Mouse (Mus musculus): ENCODE data around the gene Pigq. TPM values are rescaled to one million over a fixed set of nuclear protein-coding genes. Genes with fewer than 3 reads are reported as not detected.

Pigq gene
- polyA plus RNA-seq, 1 experiment from 2014 or later: 69.8 TPM

DNA sequence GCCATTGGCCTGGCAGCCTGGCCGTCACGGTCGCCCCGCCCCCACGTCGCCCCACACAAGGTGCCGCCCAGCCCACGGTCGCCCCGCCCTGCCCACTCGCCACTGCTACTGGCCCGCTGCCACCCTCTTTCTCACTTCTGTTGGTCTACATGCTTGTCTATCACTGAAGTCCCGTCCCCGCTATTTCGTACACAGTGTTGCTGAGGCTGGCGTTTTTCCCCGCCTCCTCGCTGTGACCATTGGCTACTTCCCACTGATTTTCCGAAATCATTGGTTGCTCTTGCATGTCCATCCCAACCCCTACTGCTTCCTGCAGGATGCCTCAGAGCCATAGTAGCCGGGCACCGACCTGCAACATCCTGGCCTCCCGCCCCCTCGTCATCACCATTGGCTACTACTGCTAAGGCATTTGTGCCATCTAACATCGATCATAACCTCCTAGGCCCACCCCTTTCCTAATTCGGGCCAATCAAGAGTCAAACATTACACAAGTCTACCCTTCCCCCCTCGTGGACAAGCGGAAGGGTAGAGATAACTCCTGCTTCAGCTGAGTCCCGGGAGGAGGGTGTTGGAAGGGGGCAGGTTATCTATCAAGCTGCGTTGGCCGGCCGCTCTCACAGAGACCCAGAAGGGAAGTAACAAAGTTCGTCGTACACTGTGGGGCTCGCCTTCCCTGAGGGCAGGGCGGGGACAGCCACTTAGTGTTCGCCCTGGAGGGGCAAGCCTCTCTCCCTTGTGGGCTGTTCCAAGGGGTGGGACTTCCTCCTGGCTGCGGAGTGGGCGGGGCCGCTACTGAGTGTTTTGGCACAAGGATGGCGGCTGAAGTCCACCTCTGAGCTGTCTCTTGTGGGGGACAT is 24.7 kb downstream of the Pigq start:
- peaks cover 28% of the 10 kb centered on the region for H3K4me1 ChIP-seq (replicated peaks)
- peak overlapping the region; percentile 95 for H3K9ac ChIP-seq
- H3K36me3 ChIP-seq: peaks cover 15% of the 10 kb centered on the region
- H3K4me3 ChIP-seq: peak overlapping the region; percentile 83
- peak overlapping the region; percentile 96 for H3K27ac ChIP-seq (ENCODE audit: poor library complexity, severe bottlenecking)
- peak overlapping the region; percentile 78 for H3K4me2 ChIP-seq
- no peaks in the 10 kb centered on the region for H3K27me3 ChIP-seq (replicated peaks)
- peak; percentile 96 for ATAC-seq (ENCODE audit: insufficient number of reproducible peaks, low FRiP score)
- no peaks in the 10 kb centered on the region for H3K9me3 ChIP-seq (replicated peaks)
- WGBS: under 1% methylated on average over 40 of the region's 40 CpGs

DNA sequence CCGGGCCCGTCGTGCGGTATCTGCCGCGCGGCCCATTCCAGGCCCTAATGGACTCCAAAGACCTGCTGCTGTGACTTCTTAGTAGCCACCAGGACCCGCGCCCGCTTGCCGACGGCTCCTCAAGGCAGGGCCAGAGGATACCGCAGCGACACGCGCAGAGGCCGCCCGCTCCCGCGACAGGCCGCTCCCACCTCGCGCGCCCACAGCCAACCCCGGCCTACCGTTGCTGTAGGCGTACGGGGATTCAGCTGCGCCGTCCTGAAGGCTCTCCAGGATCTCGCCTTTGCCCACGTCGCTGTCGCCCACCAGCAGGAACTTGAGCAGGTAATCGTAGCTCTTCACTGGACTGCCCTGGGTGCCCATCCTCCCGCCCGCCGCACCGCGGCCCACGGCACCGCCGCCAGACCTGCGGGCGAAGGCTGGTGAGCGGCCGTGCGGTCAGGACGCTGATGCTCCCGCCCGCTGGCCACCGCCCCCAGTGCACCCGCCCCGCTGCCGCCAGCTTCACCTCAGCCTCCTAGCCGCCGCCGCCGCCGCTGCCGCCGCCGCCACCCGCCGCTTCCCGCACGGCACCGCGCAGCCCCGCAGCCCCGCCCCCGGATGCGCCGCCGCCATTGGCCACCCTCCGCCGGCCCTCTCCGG is 25.5 kb downstream of the Pigq start, which contains the start of gene Rab40c:
Gene Rab40c (minus strand): TSS at position 584 of the 642 bp plus-strand sequence.
- H3K9ac ChIP-seq: peak within 1 kb of the TSS; percentile 95
- H3K4me1 ChIP-seq (replicated peaks): peaks cover 36% of the 10 kb centered on the region
- peak within 1 kb of the TSS; percentile 94 for H3K4me2 ChIP-seq
- H3K27me3 ChIP-seq (replicated peaks): no peaks in the 10 kb centered on the region
- peak within 1 kb of the TSS; percentile 96 for H3K27ac ChIP-seq (ENCODE audit: poor library complexity, severe bottlenecking)
- H3K4me3 ChIP-seq: peak within 1 kb of the TSS; percentile 83
- H3K9me3 ChIP-seq (replicated peaks): no peaks in the 10 kb centered on the region
- WGBS: under 1% methylated on average over 76 of the region's 78 CpGs
- H3K36me3 ChIP-seq: peaks cover 15% of the 10 kb centered on the region
- peak; percentile 9; the same call in 1 of the 2 replicates for ATAC-seq (ENCODE audit: insufficient number of reproducible peaks, low FRiP score)

DNA sequence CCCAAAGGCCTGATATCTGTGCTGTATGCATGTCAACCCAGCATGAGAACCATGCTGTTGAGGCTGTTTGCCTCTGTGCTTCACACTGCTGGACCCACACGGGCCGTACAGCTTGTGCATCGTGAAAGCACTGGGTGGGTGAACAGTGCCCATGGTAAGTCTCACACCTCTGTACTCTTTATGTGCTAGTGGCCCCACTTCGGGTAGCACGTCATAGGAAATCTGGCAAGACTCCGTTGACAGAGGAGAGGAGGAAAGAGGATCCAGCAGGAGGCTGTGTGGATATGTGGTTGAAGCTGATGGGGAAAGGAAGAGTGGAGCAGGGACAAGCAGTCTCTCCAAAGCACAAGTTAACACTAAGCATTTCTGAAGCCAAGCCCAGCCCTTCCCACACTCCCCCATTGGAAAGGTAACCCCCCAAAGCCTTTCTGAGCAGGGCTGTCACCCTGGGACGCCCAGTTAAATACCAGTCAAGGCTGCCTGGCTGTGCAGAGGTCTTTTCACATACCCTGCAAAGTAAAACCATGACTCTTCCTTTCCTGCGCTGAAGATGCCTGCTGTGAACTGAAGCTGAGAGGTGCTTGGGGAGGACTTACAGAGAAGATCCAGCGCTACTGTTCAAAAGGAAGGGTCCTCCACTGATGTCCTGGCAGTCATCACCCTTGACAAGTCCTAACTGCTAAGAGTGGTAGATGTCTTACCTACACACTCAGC is 26.5 kb downstream of the Pigq start:
- H3K4me3 ChIP-seq: peak overlapping the region; percentile 83
- no peaks in the 10 kb centered on the region for H3K9me3 ChIP-seq (replicated peaks)
- ATAC-seq (ENCODE audit: insufficient number of reproducible peaks, low FRiP score): no peak
- H3K4me2 ChIP-seq: peak overlapping the region; percentile 94
- peaks cover 15% of the 10 kb centered on the region for H3K36me3 ChIP-seq
- peak overlapping the region; percentile 95 for H3K9ac ChIP-seq
- no peak overlapping the region for H3K27ac ChIP-seq (ENCODE audit: poor library complexity, severe bottlenecking)
- WGBS: 71% methylated on average over 9 of the region's 9 CpGs
- H3K4me1 ChIP-seq (replicated peaks): peaks cover 47% of the 10 kb centered on the region
- no peaks in the 10 kb centered on the region for H3K27me3 ChIP-seq (replicated peaks)

DNA sequence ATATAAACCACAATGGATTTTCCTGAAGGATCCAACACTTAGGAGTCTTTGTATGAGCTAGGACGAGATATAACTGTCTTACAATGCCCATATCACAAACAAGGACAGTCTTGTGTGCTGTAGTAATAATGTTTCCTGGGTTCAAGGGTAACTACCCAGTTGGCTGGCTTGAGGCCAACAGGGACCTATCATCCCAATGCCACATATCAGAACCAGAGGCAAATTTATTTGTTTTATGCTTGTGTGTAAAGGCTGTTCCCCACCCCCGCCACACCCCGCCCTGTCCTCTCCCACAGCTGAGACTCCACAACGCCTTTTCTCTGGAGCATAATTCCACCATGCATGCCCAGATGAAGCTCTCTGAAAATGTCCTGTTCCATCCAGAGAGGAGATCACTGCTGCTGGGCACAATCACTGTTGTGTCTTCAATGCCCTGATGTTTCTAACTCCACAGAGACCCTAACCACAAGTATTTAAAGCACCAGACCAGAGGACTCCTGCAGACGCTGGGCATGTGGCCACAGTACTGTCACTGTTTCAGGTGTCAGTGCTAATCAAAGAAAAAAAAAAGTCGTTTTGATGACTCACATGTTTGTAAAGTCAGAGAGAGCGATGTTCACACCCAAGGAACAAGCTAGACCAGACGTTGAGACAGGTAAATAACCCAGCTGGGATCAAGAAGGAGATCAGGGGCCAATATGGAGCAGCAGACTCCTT is 27.6 kb downstream of the Pigq start:
- no peaks in the 10 kb centered on the region for H3K9me3 ChIP-seq (replicated peaks)

DNA sequence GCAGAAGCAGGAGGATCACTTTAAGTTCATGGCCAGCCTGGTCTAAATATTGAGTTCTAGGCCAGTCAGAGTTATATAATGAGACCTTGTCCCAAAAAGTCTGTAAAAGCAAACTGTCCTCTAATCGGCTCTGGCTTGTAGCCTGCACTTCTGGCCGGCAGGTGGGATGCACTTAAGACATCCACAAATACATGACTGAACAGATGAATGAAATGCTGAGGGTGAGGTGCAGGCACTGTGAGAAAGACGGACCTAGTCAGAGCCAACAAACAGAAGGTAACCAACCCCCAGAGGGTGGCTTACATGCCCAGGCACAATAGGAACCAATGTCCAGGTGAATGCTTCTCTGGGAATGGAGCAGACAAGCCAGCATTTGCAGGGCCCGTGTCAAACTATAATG is 30.4 kb downstream of the Pigq start:
- peak overlapping the region; percentile 34 for H3K9ac ChIP-seq
- H3K36me3 ChIP-seq: peaks cover 29% of the 10 kb centered on the region
- H3K4me2 ChIP-seq: no peak overlapping the region
- 56% methylated on average over 4 of the region's 4 CpGs for WGBS
- H3K27me3 ChIP-seq (replicated peaks): no peaks in the 10 kb centered on the region
- H3K9me3 ChIP-seq (replicated peaks): no peaks in the 10 kb centered on the region
- no peak overlapping the region for H3K4me3 ChIP-seq
- ATAC-seq (ENCODE audit: insufficient number of reproducible peaks, low FRiP score): no peak
- peak overlapping the region; percentile 36 for H3K27ac ChIP-seq (ENCODE audit: poor library complexity, severe bottlenecking)
- H3K4me1 ChIP-seq (replicated peaks): peaks cover 50% of the 10 kb centered on the region

More for the DNA sequence above, 27.6 kb downstream of the Pigq start:
- peaks cover 16% of the 10 kb centered on the region for H3K36me3 ChIP-seq
- no peak overlapping the region for H3K4me2 ChIP-seq
- no peak overlapping the region for H3K9ac ChIP-seq
- ATAC-seq (ENCODE audit: insufficient number of reproducible peaks, low FRiP score): no peak
- WGBS: 77% methylated on average over 8 of the region's 8 CpGs
- H3K27me3 ChIP-seq (replicated peaks): no peaks in the 10 kb centered on the region
- no peak overlapping the region for H3K4me3 ChIP-seq
- H3K4me1 ChIP-seq (replicated peaks): peaks cover 51% of the 10 kb centered on the region
- H3K27ac ChIP-seq (ENCODE audit: poor library complexity, severe bottlenecking): no peak overlapping the region

DNA sequence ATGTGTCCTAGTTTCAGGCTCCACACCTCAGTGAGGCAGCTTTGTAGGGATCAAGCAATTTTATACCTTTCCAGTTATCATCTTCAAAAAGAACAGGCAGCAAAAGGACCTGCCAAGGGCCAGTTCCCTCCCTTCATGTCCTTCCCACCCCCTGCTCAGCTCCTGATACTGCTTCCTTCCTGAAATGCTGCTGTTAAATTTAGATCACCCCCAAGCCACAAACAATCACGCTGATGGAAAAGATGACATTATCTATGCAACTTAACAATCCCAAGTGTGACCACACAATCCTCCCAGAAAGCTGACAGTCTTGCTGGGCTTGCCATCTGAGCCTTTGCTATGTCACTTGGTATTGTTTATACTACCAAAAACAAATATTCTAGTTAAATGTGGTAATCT is 30.9 kb downstream of the Pigq start:
- Histone ChIP-seq H3K27me3 (replicated peaks) (no peaks in the 10 kb centered on the region), H3K27ac (ENCODE audit: poor library complexity, severe bottlenecking) (peak overlapping the region; percentile 46; the same call in 1 of the 2 replicates), H3K4me1 (replicated peaks) (peaks cover 49% of the 10 kb centered on the region), H3K4me2 (peak overlapping the region; percentile 11), H3K36me3 (peaks cover 30% of the 10 kb centered on the region), H3K9ac (peak overlapping the region; percentile 39; the same call in 1 of the 2 replicates), H3K9me3 (replicated peaks) (no peaks in the 10 kb centered on the region), H3K4me3 (no peak overlapping the region)
- ATAC-seq (ENCODE audit: insufficient number of reproducible peaks, low FRiP score): no peak
- WGBS: 5% methylated on average over 1 of the region's 1 CpGs

DNA sequence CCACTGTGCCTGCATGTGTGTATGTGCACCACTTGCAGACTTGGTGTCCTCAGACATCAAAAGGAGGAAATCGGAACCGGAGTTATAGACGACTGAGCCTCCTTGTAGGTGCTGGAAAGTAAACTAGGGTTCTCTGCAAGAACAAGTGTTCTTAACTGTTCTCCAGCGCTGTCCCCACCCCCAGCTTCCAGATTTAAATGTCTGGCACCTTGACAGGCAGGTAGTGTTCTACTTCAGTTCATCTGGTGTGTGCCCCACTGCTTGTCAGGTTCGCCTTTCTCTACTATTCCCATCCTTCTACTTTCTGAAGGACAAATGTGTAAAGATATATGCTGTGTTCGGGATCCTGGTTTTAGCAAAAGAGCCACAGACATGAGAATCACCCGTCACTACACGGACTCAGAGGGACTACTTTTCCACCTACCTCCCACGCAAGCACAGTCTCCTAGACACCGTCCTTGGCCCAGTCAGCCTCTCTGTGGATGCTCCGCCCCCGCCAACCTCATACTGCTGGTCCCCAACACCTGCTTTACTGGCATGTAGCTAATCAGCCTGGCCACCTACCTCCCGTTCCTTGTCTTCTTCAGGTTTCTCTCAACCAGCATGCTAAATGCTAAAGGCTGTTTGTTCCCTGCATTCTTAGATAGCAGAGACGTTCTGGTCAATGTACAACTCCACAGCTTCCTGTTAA is 31.4 kb downstream of the Pigq start:
- H3K27ac ChIP-seq (ENCODE audit: poor library complexity, severe bottlenecking): peak overlapping the region; percentile 46; the same call in 1 of the 2 replicates
- H3K4me1 ChIP-seq (replicated peaks): peaks cover 44% of the 10 kb centered on the region
- no peaks in the 10 kb centered on the region for H3K9me3 ChIP-seq (replicated peaks)
- H3K4me2 ChIP-seq: peak overlapping the region; percentile 11
- H3K27me3 ChIP-seq (replicated peaks): no peaks in the 10 kb centered on the region
- WGBS: 68% methylated on average over 14 of the region's 14 CpGs
- 0 out of 2 replicates have a peak overlapping the region, but pooled peaks have one; percentile 39 for H3K9ac ChIP-seq
- H3K4me3 ChIP-seq: no peak overlapping the region
- peaks cover 30% of the 10 kb centered on the region for H3K36me3 ChIP-seq
- ATAC-seq (ENCODE audit: insufficient number of reproducible peaks, low FRiP score): no peak

DNA sequence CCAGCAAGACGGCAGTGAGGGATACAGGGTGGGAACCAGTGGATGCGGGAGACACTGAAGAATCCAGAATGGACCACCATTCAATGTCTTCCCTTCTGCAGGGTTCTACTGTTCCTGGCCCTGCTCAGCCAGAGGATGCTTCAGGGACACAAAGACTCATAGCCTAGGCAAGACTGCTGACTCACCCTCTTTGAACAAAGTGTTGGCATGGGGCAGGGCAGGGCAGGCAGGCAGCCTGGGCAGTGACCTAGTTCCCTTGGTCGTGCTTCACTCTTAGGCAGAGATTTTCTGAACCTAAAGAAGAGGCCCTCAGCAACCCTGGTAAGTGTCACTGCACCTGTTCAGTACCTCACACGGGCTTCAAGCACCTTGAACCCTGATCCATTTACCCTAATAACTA is 32.9 kb downstream of the Pigq start:
- H3K9ac ChIP-seq: no peak overlapping the region
- H3K27me3 ChIP-seq (replicated peaks): no peaks in the 10 kb centered on the region
- H3K27ac ChIP-seq (ENCODE audit: poor library complexity, severe bottlenecking): no peak overlapping the region
- no peak overlapping the region for H3K4me3 ChIP-seq
- WGBS: 80% methylated on average over 4 of the region's 4 CpGs
- ATAC-seq (ENCODE audit: insufficient number of reproducible peaks, low FRiP score): no peak
- H3K4me1 ChIP-seq (replicated peaks): peaks cover 32% of the 10 kb centered on the region
- H3K4me2 ChIP-seq: no peak overlapping the region
- H3K36me3 ChIP-seq: peaks cover 25% of the 10 kb centered on the region
- H3K9me3 ChIP-seq (replicated peaks): no peaks in the 10 kb centered on the region

DNA sequence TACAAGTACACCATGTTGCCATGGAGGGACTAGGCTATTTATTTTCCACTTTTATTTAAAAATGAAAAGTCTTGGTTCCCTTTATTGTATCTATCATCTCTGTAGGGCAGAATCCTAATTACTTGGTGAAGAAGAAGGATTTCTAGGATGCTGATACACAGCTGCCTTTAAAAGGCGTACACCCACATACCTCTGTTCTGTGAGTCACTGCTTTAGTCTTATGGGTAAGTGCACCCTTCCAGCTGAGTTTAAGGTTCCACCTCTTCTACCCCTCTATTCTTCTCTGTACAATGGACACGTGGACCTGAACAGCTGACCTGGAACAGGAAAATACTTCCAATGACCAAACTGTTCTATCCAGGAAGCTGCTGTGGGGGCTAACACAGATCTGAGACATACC is 37.1 kb downstream of the Pigq start:
- H3K9ac ChIP-seq: no peak overlapping the region
- no peak overlapping the region for H3K4me2 ChIP-seq
- no peak for ATAC-seq (ENCODE audit: insufficient number of reproducible peaks, low FRiP score)
- no peaks in the 10 kb centered on the region for H3K9me3 ChIP-seq (replicated peaks)
- no peaks in the 10 kb centered on the region for H3K27me3 ChIP-seq (replicated peaks)
- H3K4me1 ChIP-seq (replicated peaks): peaks cover 7% of the 10 kb centered on the region
- peaks cover 27% of the 10 kb centered on the region for H3K36me3 ChIP-seq
- H3K4me3 ChIP-seq: no peak overlapping the region
- WGBS: 90% methylated on average over 2 of the region's 2 CpGs
- H3K27ac ChIP-seq (ENCODE audit: poor library complexity, severe bottlenecking): no peak overlapping the region

DNA sequence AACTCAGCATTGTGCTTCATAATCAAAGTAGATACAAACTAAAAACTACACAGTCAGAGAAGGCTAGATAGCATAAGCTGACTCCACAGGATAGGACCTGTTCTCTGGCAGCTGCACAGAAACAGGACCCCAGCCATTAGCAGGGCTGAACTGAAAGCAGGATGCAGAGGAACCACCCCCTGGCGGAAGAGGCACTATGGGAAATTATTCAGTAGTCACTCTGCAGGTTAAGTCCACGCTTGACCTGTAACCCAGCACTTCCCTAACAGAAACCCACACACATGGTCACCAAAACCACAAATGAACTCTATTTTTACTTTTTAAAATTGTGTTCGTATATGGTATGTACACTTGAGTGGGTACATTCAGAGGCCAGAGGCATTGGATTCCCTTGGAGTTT is 41.7 kb downstream of the Pigq start:
- no peak for ATAC-seq (ENCODE audit: insufficient number of reproducible peaks, low FRiP score)
- H3K36me3 ChIP-seq: peaks cover 21% of the 10 kb centered on the region
- no peak overlapping the region for H3K4me3 ChIP-seq
- 86% methylated on average over 3 of the region's 3 CpGs for WGBS
- no peak overlapping the region for H3K27ac ChIP-seq (ENCODE audit: poor library complexity, severe bottlenecking)
- H3K9me3 ChIP-seq (replicated peaks): no peaks in the 10 kb centered on the region; the same call in 1 of the 2 replicates
- no peak overlapping the region for H3K9ac ChIP-seq
- no peaks in the 10 kb centered on the region for H3K27me3 ChIP-seq (replicated peaks)
- H3K4me2 ChIP-seq: no peak overlapping the region
- H3K4me1 ChIP-seq (replicated peaks): no peaks in the 10 kb centered on the region
